17 mouse cellular contexts compared by ENCODE assay signal in genomic region chr7:122847376-122847775, GRCm38 (mm10).
DNase-seq lines count a peak whose midpoint lies in the region; ATAC-seq and TF ChIP-seq lines count a peak whose summit lies in the region.
"Had no signal": no experiment of that assay in that cellular context is flagged by ENCODE, and none has a peak within 500 bp of the region (broad histone marks: within the 10 kb centered on the region; RNA-seq: fewer than 3 reads in every experiment).

No protein-coding gene starts in this region.

- H3K4me1 ChIP-seq in forebrain, embryonic 15.5 days, result no peaks in the 10 kb centered on the region
- H3K4me1 ChIP-seq in forebrain, embryonic 12.5 days, result no peaks in the 10 kb centered on the region
- H3K4me1 ChIP-seq in lung, postnatal 0 days (ENCODE audit: insufficient read depth, low read depth, low read length), result no peaks in the 10 kb centered on the region
- H3K4me1 ChIP-seq: kidney, embryonic 15.5 days; limb, embryonic 15.5 days had no signal

- H3K9me3 ChIP-seq in forebrain, embryonic 15.5 days, result no peaks in the 10 kb centered on the region
- no peaks in the 10 kb centered on the region for H3K9me3 ChIP-seq in forebrain, embryonic 12.5 days
- no peaks in the 10 kb centered on the region for H3K9me3 ChIP-seq in lung, postnatal 0 days (ENCODE audit: low read length)
- H3K9me3 ChIP-seq: kidney, embryonic 15.5 days; limb, embryonic 15.5 days had no signal

- DNase-seq in lung, postnatal 0 days (ENCODE audit: low spot score), result peak; percentile 8
- DNase-seq in lung, postnatal 36 days, result no peak
- peak; percentile 7 to 15 for DNase-seq in layer of hippocampus, postnatal 10 days (ENCODE audit: low spot score in 2 of 2)
- peak; percentile 6 for DNase-seq in splenic B cell, adult 2 months (ENCODE audit: low read depth, low spot score)
- DNase-seq in urinary bladder, adult 18-20 months (ENCODE audit: low spot score in 2 of 2), result no peak
- no peak for DNase-seq in c-Kit-positive CD71-positive TER-119-positive erythroid progenitor cells, embryonic 14.5 days (ENCODE audit: low spot score)
- DNase-seq: adrenal gland, postnatal 36 days; cerebellum, adult 11 months; liver, postnatal 0 days; midbrain, embryonic 14.5 days; thymus, postnatal 36 days had no signal

- H3K36me3 ChIP-seq in forebrain, embryonic 15.5 days, result no peaks in the 10 kb centered on the region
- no peaks in the 10 kb centered on the region for H3K36me3 ChIP-seq in forebrain, embryonic 12.5 days (replicated peaks)
- no peaks in the 10 kb centered on the region for H3K36me3 ChIP-seq in lung, postnatal 0 days (ENCODE audit: insufficient read depth, low read length)
- H3K36me3 ChIP-seq in splenic B cell, adult 2 months (ENCODE audit: control insufficient read depth, insufficient read depth, low read length, poor library complexity, severe bottlenecking), result no peaks in the 10 kb centered on the region
- H3K36me3 ChIP-seq: kidney, embryonic 15.5 days; limb, embryonic 15.5 days had no signal

- no peak overlapping the region for H3K4me3 ChIP-seq in forebrain, embryonic 15.5 days
- H3K4me3 ChIP-seq in forebrain, embryonic 12.5 days (replicated peaks), result no peak overlapping the region
- H3K4me3 ChIP-seq in lung, postnatal 0 days (ENCODE audit: low read depth, low read length), result no peak overlapping the region
- H3K4me3 ChIP-seq: kidney, embryonic 15.5 days; limb, embryonic 15.5 days had no signal

- no peak overlapping the region for H3K9ac ChIP-seq in forebrain, embryonic 15.5 days (replicated peaks)
- no peak overlapping the region for H3K9ac ChIP-seq in forebrain, embryonic 12.5 days
- H3K9ac ChIP-seq in lung, postnatal 0 days (replicated peaks; ENCODE audit: low read depth), result no peak overlapping the region
- H3K9ac ChIP-seq: kidney, embryonic 15.5 days; limb, embryonic 15.5 days; liver, postnatal 0 days had no signal

- TF ChIP-seq EP300 in lung, postnatal 0 days (IDR thresholded peaks at IDR 0.05), result no peak

- H3K27me3 ChIP-seq in forebrain, embryonic 15.5 days, result no peaks in the 10 kb centered on the region
- no peaks in the 10 kb centered on the region for H3K27me3 ChIP-seq in forebrain, embryonic 12.5 days
- H3K27me3 ChIP-seq in lung, postnatal 0 days (replicated peaks; ENCODE audit: insufficient read depth, low read length), result no peaks in the 10 kb centered on the region
- H3K27me3 ChIP-seq in splenic B cell, adult 2 months (ENCODE audit: control insufficient read depth, insufficient read depth, low read length, poor library complexity, severe bottlenecking), result no peaks in the 10 kb centered on the region
- H3K27me3 ChIP-seq: limb, embryonic 15.5 days had no signal

- WGBS in forebrain, embryonic 15.5 days, result 62% methylated on average over 5 of the region's 5 CpGs
- WGBS in forebrain, embryonic 12.5 days, result 79% methylated on average over 5 of the region's 5 CpGs
- WGBS in lung, postnatal 0 days, result 53% methylated on average over 5 of the region's 5 CpGs

- H3K27ac ChIP-seq in forebrain, embryonic 15.5 days (replicated peaks), result peak overlapping the region; percentile 50; the same call in 1 of the 2 replicates
- H3K27ac ChIP-seq in forebrain, embryonic 12.5 days, result no peak overlapping the region
- H3K27ac ChIP-seq in lung, postnatal 0 days (ENCODE audit: low read length), result no peak overlapping the region
- H3K27ac ChIP-seq: kidney, embryonic 15.5 days; limb, embryonic 15.5 days; stomach, postnatal 0 days had no signal

- no peak for ATAC-seq in forebrain, embryonic 15.5 days (replicated peaks)
- ATAC-seq in forebrain, embryonic 12.5 days (ENCODE audit: low FRiP score), result no peak
- no peak for ATAC-seq in lung, postnatal 0 days
- ATAC-seq: inflammation-experienced regulatory T-cells, adult 6 months; liver, postnatal 0 days had no signal

- TF ChIP-seq CTCF in lung, postnatal 0 days (IDR thresholded peaks at IDR 0.05), result no peak

- no peak overlapping the region for H3K4me2 ChIP-seq in forebrain, embryonic 15.5 days (replicated peaks)
- H3K4me2 ChIP-seq in forebrain, embryonic 12.5 days, result no peak overlapping the region
- H3K4me2 ChIP-seq in lung, postnatal 0 days (replicated peaks; ENCODE audit: low read depth, low read length), result no peak overlapping the region
- H3K4me2 ChIP-seq: kidney, embryonic 15.5 days; limb, embryonic 15.5 days had no signal

Comparison
In these comparisons a context has a peak if more than half of its experiments do, and no peak if none do; other contexts are left out.
1. DNase-seq: peak in lung, postnatal 0 days (single experiment), layer of hippocampus, postnatal 10 days (2 of 2) and splenic B cell, adult 2 months (single experiment); none in lung, postnatal 36 days (single experiment), urinary bladder, adult 18-20 months (0 of 2) and c-Kit-positive CD71-positive TER-119-positive erythroid progenitor cells, embryonic 14.5 days (single experiment).